Mouse (Mus musculus) stomach, embryonic 16.5 days (tissue): ENCODE measurements around the gene Pidd1. TPM values are rescaled to one million over a fixed set of nuclear protein-coding genes. Genes with fewer than 3 reads are reported as not detected.

Source experiments
- ATAC-seq: fragments of 200-750 bp; cut with Nextera tagmentation; 2 replicates; pipeline ENCODE4 v1.8.0; 2017; ENCODE audit warnings: moderate number of reproducible peaks, moderate TSS enrichment; ENCODE audit not compliant: insufficient read depth, low FRiP score
- H3K27ac ChIP-seq: fragments of 300-500 bp; sonication (generic); 2 replicates; pipeline ENCODE4 v1.5.1; 2014; ENCODE audit warnings: low read length
- H3K27me3 ChIP-seq: fragments of 300-500 bp; sonication (generic); 2 replicates; pipeline ENCODE4 v1.6.1; 2014; ENCODE audit warnings: low read length, control low read depth, mixed read lengths; ENCODE audit not compliant: control insufficient read depth, insufficient read depth
- H3K36me3 ChIP-seq: fragments of 300-500 bp; sonication (generic); 2 replicates; pipeline ENCODE4 v1.6.1; 2014; ENCODE audit warnings: low read length; ENCODE audit not compliant: control insufficient read depth, insufficient read depth
- H3K4me1 ChIP-seq: fragments of 300-500 bp; sonication (generic); 2 replicates; pipeline ENCODE4 v1.6.1; 2014; ENCODE audit warnings: low read length, control low read depth, mixed read lengths; ENCODE audit not compliant: control insufficient read depth, insufficient read depth
- H3K4me2 ChIP-seq: fragments of 300-500 bp; sonication (generic); 2 replicates; pipeline ENCODE4 v1.6.1; 2014; ENCODE audit warnings: low read depth, low read length, mixed read lengths
- H3K4me3 ChIP-seq: fragments of 300-500 bp; sonication (generic); replicated peaks from 2 replicates; pipeline ENCODE4 v1.5.1; 2014; ENCODE audit warnings: mild to moderate bottlenecking, low read length
- H3K9ac ChIP-seq: fragments of 300-500 bp; sonication (generic); 2 replicates; pipeline ENCODE4 v1.6.1; 2014; ENCODE audit warnings: low read length
- H3K9me3 ChIP-seq: fragments of 300-500 bp; sonication (generic); replicated peaks from 2 replicates; pipeline ENCODE4 v1.6.1; 2016; ENCODE audit warnings: low read length, control low read depth; ENCODE audit not compliant: control insufficient read depth
- WGBS: fragments of 180-500 bp; shearing (Covaris S2); extraction: QIAGEN DNeasy Blood & Tissue Kit; methylation state at CpG from one replicate; pipeline ENCODE4 v1.1.7; 2014; 5-methylcytosine and 5-hydroxymethylcytosine counted together
- polyA plus RNA-seq: library from polyadenylated mRNA; unstranded; fragments of >200 nt; fragmentation: Nextera tagmentation; extraction: Ambion mirVana; gene quantifications from 2 replicates; pipeline ENCODE4 v1.2.1, GENCODE M21; 2015

Pidd1 gene
- polyA plus RNA-seq, 1 experiment from 2014 or later: 7.6 TPM

GRCm38 (mm10) chr7:141405466-141405865 lies 38.4 kb downstream of the Pidd1 start:
- no peak overlapping the region for H3K27ac ChIP-seq
- H3K4me2 ChIP-seq: no peak overlapping the region
- no peak for ATAC-seq
- no peak overlapping the region for H3K9ac ChIP-seq
- 0 out of 2 replicates have a peak, but pooled peaks cover 4% of the 10 kb centered on the region for H3K4me1 ChIP-seq
- no peaks in the 10 kb centered on the region for H3K9me3 ChIP-seq
- WGBS: 77% methylated on average over 4 of the region's 4 CpGs
- H3K36me3 ChIP-seq: peaks cover 13% of the 10 kb centered on the region
- no peaks in the 10 kb centered on the region for H3K27me3 ChIP-seq
- no peak overlapping the region for H3K4me3 ChIP-seq

GRCm38 (mm10) chr7:141403305-141403704 lies 40.5 kb downstream of the Pidd1 start:
- no peak overlapping the region for H3K9ac ChIP-seq
- no peaks in the 10 kb centered on the region for H3K9me3 ChIP-seq
- no peak overlapping the region for H3K4me2 ChIP-seq
- no peaks in the 10 kb centered on the region for H3K4me1 ChIP-seq
- H3K27ac ChIP-seq: no peak overlapping the region
- no peaks in the 10 kb centered on the region for H3K27me3 ChIP-seq
- 47% methylated on average over 5 of the region's 5 CpGs for WGBS
- peak; percentile 58; the same call in 1 of the 2 replicates for ATAC-seq
- H3K36me3 ChIP-seq: peaks cover 15% of the 10 kb centered on the region
- H3K4me3 ChIP-seq: no peak overlapping the region

GRCm38 (mm10) chr7:141395348-141395747 lies 48.5 kb downstream of the Pidd1 start:
- H3K36me3 ChIP-seq: peaks cover 10% of the 10 kb centered on the region; the same call in 1 of the 2 replicates
- H3K4me2 ChIP-seq: no peak overlapping the region
- H3K9ac ChIP-seq: no peak overlapping the region
- ATAC-seq: no peak
- WGBS: 66% methylated on average over 1 of the region's 1 CpGs
- no peak overlapping the region for H3K4me3 ChIP-seq
- H3K4me1 ChIP-seq: peaks cover 14% of the 10 kb centered on the region
- H3K27me3 ChIP-seq: no peaks in the 10 kb centered on the region
- H3K9me3 ChIP-seq: no peaks in the 10 kb centered on the region
- no peak overlapping the region for H3K27ac ChIP-seq

- H3K9ac ChIP-seq: no peak overlapping the region
- 29% methylated on average over 6 of the region's 6 CpGs for WGBS
- H3K36me3 ChIP-seq: peaks cover 7% of the 10 kb centered on the region; the same call in 1 of the 2 replicates
- no peak for ATAC-seq
- H3K27me3 ChIP-seq: no peaks in the 10 kb centered on the region
- no peaks in the 10 kb centered on the region for H3K9me3 ChIP-seq
- H3K4me2 ChIP-seq: no peak overlapping the region
- H3K27ac ChIP-seq: no peak overlapping the region
- H3K4me1 ChIP-seq: peaks cover 14% of the 10 kb centered on the region
- no peak overlapping the region for H3K4me3 ChIP-seq
These were observed 49.1 kb downstream of the Pidd1 start for GRCm38 (mm10) chr7:141394771-141395170.

- 80% methylated on average over 7 of the region's 7 CpGs for WGBS
These were observed 49.7 kb downstream of the Pidd1 start for GRCm38 (mm10) chr7:141394158-141394557.

GRCm38 (mm10) chr7:141392552-141393222 lies 51.1 kb downstream of the Pidd1 start:
- 27% methylated on average over 9 of the region's 9 CpGs for WGBS
- H3K27ac ChIP-seq: peak overlapping the region; percentile 80

More at GRCm38 (mm10) chr7:141394158-141394557, 49.7 kb downstream of the Pidd1 start:
- no peak overlapping the region for H3K9ac ChIP-seq
- no peak overlapping the region for H3K4me3 ChIP-seq
- no peak for ATAC-seq
- H3K4me2 ChIP-seq: no peak overlapping the region
- no peaks in the 10 kb centered on the region for H3K27me3 ChIP-seq
- H3K36me3 ChIP-seq: peaks cover 6% of the 10 kb centered on the region; the same call in 1 of the 2 replicates
- no peak overlapping the region for H3K27ac ChIP-seq
- no peaks in the 10 kb centered on the region for H3K9me3 ChIP-seq
- H3K4me1 ChIP-seq: peaks cover 14% of the 10 kb centered on the region

GRCm38 (mm10) chr7:141391625-141392551 lies 51.9 kb downstream of the Pidd1 start, which contains the start of gene Taldo1:
TSS of gene Taldo1 (plus strand) at chr7:141392199.
- H3K9me3 ChIP-seq: no peaks in the 10 kb centered on the region
- peak within 1 kb of the TSS; percentile 98 for H3K4me2 ChIP-seq
- peak within 1 kb of the TSS; percentile 80 for H3K27ac ChIP-seq
- peaks cover 14% of the 10 kb centered on the region for H3K4me1 ChIP-seq
- ATAC-seq: peak; percentile 96
- H3K4me3 ChIP-seq: peak within 1 kb of the TSS; percentile 86
- H3K9ac ChIP-seq: peak within 1 kb of the TSS; percentile 82
- under 1% methylated on average over 57 of the region's 57 CpGs for WGBS
- H3K36me3 ChIP-seq: 0 out of 2 replicates have a peak, but pooled peaks cover 6% of the 10 kb centered on the region
- H3K27me3 ChIP-seq: no peaks in the 10 kb centered on the region

More at GRCm38 (mm10) chr7:141392552-141393222, 51.1 kb downstream of the Pidd1 start:
- no peaks in the 10 kb centered on the region for H3K27me3 ChIP-seq
- H3K36me3 ChIP-seq: 0 out of 2 replicates have a peak, but pooled peaks cover 6% of the 10 kb centered on the region
- H3K9ac ChIP-seq: peak overlapping the region; percentile 82
- H3K4me2 ChIP-seq: peak overlapping the region; percentile 98
- peak overlapping the region; percentile 86 for H3K4me3 ChIP-seq
- no peaks in the 10 kb centered on the region for H3K9me3 ChIP-seq
- ATAC-seq: peak; percentile 23; the same call in 1 of the 2 replicates
- H3K4me1 ChIP-seq: peaks cover 14% of the 10 kb centered on the region

- H3K27ac ChIP-seq: no peak overlapping the region
- WGBS: 53% methylated on average over 9 of the region's 9 CpGs
- H3K9me3 ChIP-seq: no peaks in the 10 kb centered on the region
- H3K9ac ChIP-seq: no peak overlapping the region
- H3K4me2 ChIP-seq: peak overlapping the region; percentile 98; the same call in 1 of the 2 replicates
- H3K27me3 ChIP-seq: no peaks in the 10 kb centered on the region
- H3K4me1 ChIP-seq: peaks cover 14% of the 10 kb centered on the region
- no peaks in the 10 kb centered on the region for H3K36me3 ChIP-seq
- H3K4me3 ChIP-seq: no peak overlapping the region
- no peak for ATAC-seq
These were observed 53.2 kb downstream of the Pidd1 start for GRCm38 (mm10) chr7:141390326-141391259.
